Comparison of ENCODE assay signal across 18 mouse cellular contexts in the genomic region with DNA sequence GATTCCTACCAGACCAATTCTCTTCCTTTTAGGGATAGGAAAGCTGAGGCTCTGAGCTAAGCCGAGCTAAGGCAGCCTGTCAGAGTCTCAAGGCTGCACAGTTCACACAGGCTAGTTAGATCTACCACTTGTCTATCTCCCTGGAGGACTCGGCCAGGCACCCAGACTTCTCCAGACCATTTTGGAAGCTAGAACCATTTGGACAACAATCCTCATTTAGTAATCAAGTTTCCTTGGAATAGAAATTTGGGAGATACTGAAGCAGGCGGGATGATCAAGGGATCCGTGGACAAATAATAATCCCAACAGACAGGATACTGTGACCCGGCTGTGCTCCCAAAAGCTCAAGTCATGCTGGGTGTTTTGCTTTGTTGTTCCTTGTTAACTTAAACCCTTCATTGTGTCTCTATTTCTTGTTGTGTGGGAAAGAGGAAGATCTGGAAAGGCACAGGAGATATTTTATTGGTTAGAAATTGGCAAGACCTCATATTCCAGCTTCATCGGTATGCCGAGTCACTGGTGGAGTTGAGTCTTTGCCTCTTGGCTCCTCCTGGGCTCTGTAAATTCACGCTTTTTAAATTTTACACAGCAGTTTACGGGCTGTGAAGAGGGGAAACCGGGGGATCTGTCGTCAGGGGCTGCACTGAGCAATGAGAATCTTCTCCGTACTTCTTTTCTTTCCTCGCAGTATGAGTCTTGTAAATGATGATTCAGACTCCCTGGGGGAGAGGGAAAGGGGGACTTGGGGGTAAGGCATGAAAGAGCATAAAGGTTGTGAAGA.
"Had no signal": no experiment of that assay in that cellular context is flagged by ENCODE, and none has a peak within 500 bp of the region (broad histone marks: within the 10 kb centered on the region; RNA-seq: fewer than 3 reads in every experiment).

No protein-coding gene starts in this region.

- H3K27ac ChIP-seq: hindbrain, embryonic 15.5 days; kidney, postnatal 0 days; liver, embryonic 13.5 days; lung, embryonic 15.5 days; macrophage; stomach, embryonic 15.5 days had no signal

- H3K4me1 ChIP-seq: hindbrain, embryonic 15.5 days; liver, embryonic 13.5 days; lung, embryonic 15.5 days; megakaryocyte, embryonic 14.5 days; stomach, embryonic 15.5 days had no signal

- H3K9me3 ChIP-seq: hindbrain, embryonic 15.5 days; liver, embryonic 13.5 days; lung, embryonic 15.5 days; stomach, embryonic 15.5 days had no signal

- H3K27me3 ChIP-seq: hindbrain, embryonic 15.5 days; liver, embryonic 13.5 days; lung, embryonic 15.5 days; megakaryocyte, embryonic 14.5 days; stomach, embryonic 15.5 days had no signal

- ATAC-seq: intestine, embryonic 16.5 days; liver, postnatal 0 days had no signal

- DNase-seq: kidney, adult 2 months; kidney, postnatal 36 days; layer of hippocampus, adult 9-11 months; layer of hippocampus, postnatal 36 days; liver; liver, embryonic 13.5 days; liver, postnatal 0 days; lung, postnatal 14 days; right cerebral cortex, postnatal 4 days; thymus, adult 2 months; thymus, postnatal 25 days had no signal

- H3K9ac ChIP-seq: hindbrain, embryonic 15.5 days; liver, embryonic 13.5 days; liver, postnatal 0 days; lung, embryonic 15.5 days; stomach, embryonic 15.5 days had no signal

- H3K36me3 ChIP-seq: hindbrain, embryonic 15.5 days; liver, embryonic 13.5 days; lung, embryonic 15.5 days; stomach, embryonic 15.5 days had no signal

- H3K4me2 ChIP-seq: hindbrain, embryonic 15.5 days; liver, embryonic 13.5 days; lung, embryonic 15.5 days; stomach, embryonic 15.5 days had no signal

- H3K4me3 ChIP-seq: hindbrain, embryonic 15.5 days; liver, embryonic 13.5 days; lung, embryonic 15.5 days; megakaryocyte, embryonic 14.5 days; stomach, embryonic 15.5 days had no signal
